Mouse (Mus musculus) thymus, adult 2 months (tissue): Measurements from ENCODE around the gene Trim9.

Source experiments
- CTCF ChIP-seq: fragments of 200-500 bp; IDR thresholded peaks from 2 replicates; pipeline ENCODE4 v1.5.1; 2012; ENCODE audit warnings: mild to moderate bottlenecking, control low read depth, low read length, moderate library complexity, borderline replicate concordance; ENCODE audit not compliant: control insufficient read depth, poor library complexity, insufficient read depth; ENCODE audit errors: extremely low read depth
- POLR2A ChIP-seq: fragments of 200-500 bp; IDR thresholded peaks from 2 replicates; pipeline ENCODE4 v1.6.1; 2012; ENCODE audit warnings: mild to moderate bottlenecking, low read length, control low read depth, moderate library complexity; ENCODE audit not compliant: control insufficient read depth, poor library complexity, insufficient read depth; ENCODE audit errors: extremely low read depth

GRCm38 (mm10) chr12:70349788-70350187, 2.4 kb upstream of the Trim9 start:
- TF ChIP-seq POLR2A (no peak), CTCF (no peak)
